Mouse (Mus musculus): ENCODE measurements around the gene Gm10300.

The Gm10300 gene

GRCm38 (mm10) chr4:132051321-132052275 lies 22.9 kb upstream of the Gm10300 start:
- no peak for DNase-seq (ENCODE audit: low read depth, low spot score)

GRCm38 (mm10) chr4:132057311-132057710 lies 17.2 kb upstream of the Gm10300 start:
- DNase-seq (ENCODE audit: low read depth, low spot score), result no peak

- DNase-seq (ENCODE audit: low read depth, low spot score), result no peak
Measured at GRCm38 (mm10) chr4:132059541-132059940, 15.0 kb upstream of the Gm10300 start.

- DNase-seq (ENCODE audit: low read depth, low spot score), result no peak
Measured at GRCm38 (mm10) chr4:132060040-132060832, 14.3 kb upstream of the Gm10300 start.

GRCm38 (mm10) chr4:132062289-132062688 lies 12.2 kb upstream of the Gm10300 start:
- no peak for DNase-seq (ENCODE audit: low read depth, low spot score)

GRCm38 (mm10) chr4:132062934-132063884 lies 11.3 kb upstream of the Gm10300 start:
- DNase-seq (ENCODE audit: low read depth, low spot score), result no peak

GRCm38 (mm10) chr4:132064550-132064949 lies 9.9 kb upstream of the Gm10300 start:
- no peak for DNase-seq (ENCODE audit: low read depth, low spot score)

GRCm38 (mm10) chr4:132065578-132065977 lies 8.9 kb upstream of the Gm10300 start:
- DNase-seq (ENCODE audit: low read depth, low spot score), result no peak

GRCm38 (mm10) chr4:132066101-132066773 lies 8.3 kb upstream of the Gm10300 start:
- DNase-seq (ENCODE audit: low read depth, low spot score), result no peak

GRCm38 (mm10) chr4:132067112-132067937 lies 7.2 kb upstream of the Gm10300 start:
- DNase-seq (ENCODE audit: low read depth, low spot score), result no peak

GRCm38 (mm10) chr4:132067938-132068235 lies 6.6 kb upstream of the Gm10300 start:
- DNase-seq (ENCODE audit: low read depth, low spot score), result no peak

- no peak for DNase-seq (ENCODE audit: low read depth, low spot score)
Measured at GRCm38 (mm10) chr4:132071674-132072073, 2.8 kb upstream of the Gm10300 start.

- DNase-seq (ENCODE audit: low read depth, low spot score), result no peak
Measured at GRCm38 (mm10) chr4:132072156-132072555, 2.3 kb upstream of the Gm10300 start.

- no peak for DNase-seq (ENCODE audit: low read depth, low spot score)
Measured at GRCm38 (mm10) chr4:132072946-132073345, 1.6 kb upstream of the Gm10300 start.

- peak; percentile 96 for DNase-seq (ENCODE audit: low read depth, low spot score)
Measured at GRCm38 (mm10) chr4:132074933-132075769, 654 bp downstream of the Gm10300 start, which contains the start of gene Epb41. TSS of gene Epb41 (minus strand) at chr4:132075321.

GRCm38 (mm10) chr4:132075796-132076195 lies 1.3 kb downstream of the Gm10300 start:
- no peak for DNase-seq (ENCODE audit: low read depth, low spot score)

- peak; percentile 12 for DNase-seq (ENCODE audit: low read depth, low spot score)
Measured at GRCm38 (mm10) chr4:132076480-132077405, 2.2 kb downstream of the Gm10300 start.

GRCm38 (mm10) chr4:132077445-132077844 lies 2.9 kb downstream of the Gm10300 start:
- DNase-seq (ENCODE audit: low read depth, low spot score), result no peak

Data from forelimb bud, embryonic 11.5 days (tissue).